Mouse (Mus musculus) erythroblast, embryonic 14.5 days (primary cell): ENCODE data around the gene Akr1b8.

Experiments used
- GATA1 ChIP-seq: IDR thresholded peaks from 2 replicates; pipeline ENCODE4 v1.6.1; 2012; ENCODE audit warnings: low read length, inconsistent platforms, mixed read lengths
- TAL1 ChIP-seq: IDR thresholded peaks from 3 replicates; pipeline ENCODE4 v1.6.1; 2012; ENCODE audit warnings: low read length, inconsistent platforms, mixed read lengths

- no peak for TF ChIP-seq TAL1
- no peak for TF ChIP-seq GATA1
These were observed 40.0 kb upstream of the Akr1b8 start for GRCm38 (mm10) chr6:34313921-34314320.
